Comparison of ENCODE assay signal across 25 mouse cellular contexts in genomic region chr7:141960926-141961325, GRCm38 (mm10). TPM values are rescaled to one million over a fixed set of nuclear protein-coding genes. Genes with fewer than 3 reads are reported as not detected.
DNase-seq lines count a peak whose midpoint lies in the region; ATAC-seq and TF ChIP-seq lines count a peak whose summit lies in the region.
"Had no signal": no experiment of that assay in that cellular context is flagged by ENCODE, and none has a peak within 500 bp of the region (broad histone marks: within the 10 kb centered on the region; RNA-seq: fewer than 3 reads in every experiment).

No protein-coding gene starts in this region.

- no peak for TF ChIP-seq POLR2A in cerebellum, adult 2 months (IDR thresholded peaks at IDR 0.05; ENCODE audit: borderline replicate concordance, insufficient read depth, low read length)
- TF ChIP-seq POLR2A in heart, adult 2 months (IDR thresholded peaks at IDR 0.05; ENCODE audit: insufficient read depth, low read depth, low read length) = no peak

- TF ChIP-seq EP300 in heart, adult 2 months (IDR thresholded peaks at IDR 0.05; ENCODE audit: insufficient read depth, low read depth, low read length) = no peak

- no peak for ATAC-seq in cerebellum, adult (ENCODE audit: insufficient number of reproducible peaks, low FRiP score, low TSS enrichment)
- ATAC-seq: CD4-positive, CD25-positive, alpha-beta regulatory T cell, adult 4 months; hindbrain, postnatal 0 days; intestine, embryonic 16.5 days had no signal

- H3K36me3 ChIP-seq in heart, adult 2 months (ENCODE audit: control insufficient read depth, insufficient read depth, low read length) = no peaks in the 10 kb centered on the region
- H3K36me3 ChIP-seq: embryonic facial prominence, embryonic 12.5 days; liver, embryonic 13.5 days had no signal

- 14% methylated on average over 2 of the region's 2 CpGs for WGBS in cerebellum, adult 2 months
- WGBS in heart, adult 2 months = 65% methylated on average over 2 of the region's 2 CpGs

- no peaks in the 10 kb centered on the region for H3K27me3 ChIP-seq in cerebellum, adult 2 months (ENCODE audit: control insufficient read depth, insufficient read depth, low read length)
- H3K27me3 ChIP-seq in heart, adult 2 months (ENCODE audit: control insufficient read depth, insufficient read depth, low read length) = no peaks in the 10 kb centered on the region
- H3K27me3 ChIP-seq: embryonic facial prominence, embryonic 12.5 days; liver, embryonic 13.5 days had no signal

- no peak overlapping the region for H3K4me3 ChIP-seq in left cerebral cortex, adult 2 months
- H3K4me3 ChIP-seq in cerebellum, adult 2 months (replicated peaks; ENCODE audit: insufficient read depth, low read depth, low read length) = no peak overlapping the region
- no peak overlapping the region for H3K4me3 ChIP-seq in heart, adult 2 months
- H3K4me3 ChIP-seq: embryonic facial prominence, embryonic 12.5 days; gastrocnemius, adult 2 months; liver, embryonic 13.5 days; megakaryocyte, embryonic 14.5 days had no signal

- H3K79me2 ChIP-seq in heart, adult 2 months (replicated peaks; ENCODE audit: control insufficient read depth, insufficient read depth, low read length) = no peaks in the 10 kb centered on the region

- no peak for TF ChIP-seq CTCF in left cerebral cortex, adult 2 months (IDR thresholded peaks at IDR 0.05)
- TF ChIP-seq CTCF in cerebellum, adult 2 months (IDR thresholded peaks at IDR 0.05; ENCODE audit: borderline replicate concordance, insufficient read depth, low read depth, low read length) = no peak
- no peak for TF ChIP-seq CTCF in heart, adult 2 months (IDR thresholded peaks at IDR 0.05)

- peaks cover 94% of the 10 kb centered on the region for H3K4me1 ChIP-seq in cerebellum, adult 2 months (ENCODE audit: control insufficient read depth, insufficient read depth, low read length)
- no peaks in the 10 kb centered on the region for H3K4me1 ChIP-seq in heart, adult 2 months (ENCODE audit: control insufficient read depth, insufficient read depth, low read length)
- H3K4me1 ChIP-seq: embryonic facial prominence, embryonic 12.5 days; liver, embryonic 13.5 days; megakaryocyte, embryonic 14.5 days had no signal

- DNase-seq in cerebellum, adult 11-12 months = peak; percentile 71
- no peak for DNase-seq in left cerebral cortex, adult 2 months (ENCODE audit: extremely low spot score in 1 of 2, low spot score in 2 of 2)
- no peak for DNase-seq in left cerebral cortex, postnatal 36 days (ENCODE audit: low spot score in 2 of 2)
- DNase-seq in cerebellum, adult 2 months = peak; percentile 73 to 74
- DNase-seq in cerebellum, postnatal 36 days = peak; percentile 57 to 60
- no peak for DNase-seq in heart, adult 2 months
- DNase-seq: adrenal gland, postnatal 36 days; kidney, adult 9 months; kidney, postnatal 14 days; layer of hippocampus, postnatal 36 days; liver, embryonic 13.5 days; lung, adult 2 months; right cerebral cortex, postnatal 14 days; thymus, adult 2 months; thymus, postnatal 4 days had no signal

- H3K9ac ChIP-seq in heart, adult 2 months (ENCODE audit: low read depth, low read length) = no peak overlapping the region
- H3K9ac ChIP-seq: embryonic facial prominence, embryonic 12.5 days; liver, embryonic 13.5 days had no signal

- peak overlapping the region; percentile 63 for H3K27ac ChIP-seq in left cerebral cortex, adult 2 months
- H3K27ac ChIP-seq in cerebellum, adult 2 months (ENCODE audit: insufficient read depth, low read length) = peak overlapping the region; percentile 71
- no peak overlapping the region for H3K27ac ChIP-seq in heart, adult 2 months
- H3K27ac ChIP-seq: embryonic facial prominence, embryonic 12.5 days; gastrocnemius, adult 2 months; hindbrain, postnatal 0 days; liver, embryonic 13.5 days; stomach, postnatal 0 days had no signal

- intact Hi-C loops in left cerebral cortex, adult 2 months (cut with DNase I) = no loop called here
- intact Hi-C loops in left cerebral cortex, postnatal 36 days (cut with DNase I) = no loop called here
- intact Hi-C loops in heart, adult 2 months (cut with DNase I) = no loop called here

RNA-seq across cellular contexts. Expression of gene Brsk2, which starts 11.4 kb away (rescaled TPM):
- total RNA-seq in left cerebral cortex, adult 2 months (2021) = 100 to 1,000 TPM; 223 to 224 TPM
- total RNA-seq in left cerebral cortex, postnatal 36 days (2021) = 100 to 1,000 TPM; 229 to 232 TPM
- 173 and 182 TPM in 2 replicates for polyA plus RNA-seq in cerebellum, adult 2 months (2012; rRNA removed)
- under 1 TPM; 0.07 to 0.18 TPM for total RNA-seq in heart, adult 2 months (2021)
- polyA plus RNA-seq in heart, adult 2 months (2012; rRNA removed) = 0.20 and 0.23 TPM in 2 replicates
- total RNA-seq: hematopoietic stem cell, adult 5-6 weeks; monocyte, adult 5-6 weeks had no signal

RNA-seq across cellular contexts. Expression of gene Tollip, which starts 42.6 kb away (rescaled TPM):
- total RNA-seq in left cerebral cortex, adult 2 months (2021) = 100 to 1,000 TPM; 116 to 132 TPM
- 100 to 1,000 TPM; 131 to 140 TPM for total RNA-seq in left cerebral cortex, postnatal 36 days (2021)
- 151 and 161 TPM in 2 replicates for polyA plus RNA-seq in cerebellum, adult 2 months (2012; rRNA removed)
- total RNA-seq in heart, adult 2 months (2021) = 10 to 100 TPM; 50.2 to 54.2 TPM
- 66.3 and 95.4 TPM in 2 replicates for polyA plus RNA-seq in heart, adult 2 months (2012; rRNA removed)

Comparison
In these comparisons a context has a peak if more than half of its experiments do, and no peak if none do; other contexts are left out.
1. DNase-seq: peak in cerebellum, adult 11-12 months (single experiment), cerebellum, adult 2 months (2 of 2) and cerebellum, postnatal 36 days (2 of 2); none in left cerebral cortex, adult 2 months (0 of 2), left cerebral cortex, postnatal 36 days (0 of 2) and heart, adult 2 months (0 of 2).
2. RNA of gene Brsk2, which starts 11.4 kb away (total RNA-seq): 229 to 232 TPM in left cerebral cortex, postnatal 36 days and 223 to 224 TPM in left cerebral cortex, adult 2 months; 0.07 to 0.18 TPM in heart, adult 2 months; every median in the first group is over 100 times any median in the second.